ENCODE assay signal across 28 mouse cellular contexts in the genomic region with DNA sequence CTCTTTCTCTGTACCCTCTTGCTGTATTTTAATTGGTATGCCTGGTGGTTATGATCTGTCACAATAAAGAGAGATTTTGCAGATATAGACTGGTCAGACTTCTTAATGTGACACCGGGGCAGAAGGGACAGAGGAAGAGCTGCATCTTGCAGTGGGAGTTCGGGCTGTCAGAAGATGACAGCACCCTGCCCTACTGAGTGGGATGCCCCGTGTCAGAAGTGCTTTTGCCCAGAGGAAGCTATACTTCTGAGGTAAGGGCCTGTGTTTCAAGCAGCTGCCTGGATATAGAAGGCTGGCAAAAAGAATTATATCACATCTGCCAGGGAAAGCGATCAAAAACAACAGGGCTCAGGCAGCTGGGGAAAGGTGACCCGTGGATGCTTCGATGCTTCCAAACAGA.
DNase-seq lines count a peak whose midpoint lies in the region; ATAC-seq and TF ChIP-seq lines count a peak whose summit lies in the region.
"Had no signal": no experiment of that assay in that cellular context is flagged by ENCODE, and none has a peak within 500 bp of the region (broad histone marks: within the 10 kb centered on the region; RNA-seq: fewer than 3 reads in every experiment).

No protein-coding gene starts in this region.

- H3K27me3 ChIP-seq in midbrain, embryonic 13.5 days = no peaks in the 10 kb centered on the region
- no peaks in the 10 kb centered on the region for H3K27me3 ChIP-seq in midbrain, embryonic 11.5 days (ENCODE audit: control insufficient read depth, insufficient read depth, low read length)
- H3K27me3 ChIP-seq: CH12.LX; embryonic facial prominence, embryonic 12.5 days; embryonic facial prominence, embryonic 15.5 days; heart, embryonic 12.5 days; heart, embryonic 15.5 days had no signal

- no peaks in the 10 kb centered on the region for H3K4me1 ChIP-seq in midbrain, embryonic 13.5 days (replicated peaks)
- no peaks in the 10 kb centered on the region for H3K4me1 ChIP-seq in midbrain, embryonic 11.5 days (ENCODE audit: control insufficient read depth, insufficient read depth, low read length)
- peaks cover 7% of the 10 kb centered on the region for H3K4me1 ChIP-seq in olfactory bulb, adult 2 months (ENCODE audit: control insufficient read depth, insufficient read depth, low read length)
- H3K4me1 ChIP-seq: embryonic facial prominence, embryonic 12.5 days; embryonic facial prominence, embryonic 15.5 days; heart, embryonic 12.5 days; heart, embryonic 15.5 days had no signal

- DNase-seq in midbrain, embryonic 11.5 days (ENCODE audit: low spot score, missing footprints) = no peak
- peak; percentile 22 for DNase-seq in retina, postnatal 1 day
- DNase-seq in retina, embryonic 14.5 days (ENCODE audit: low spot score) = no peak
- DNase-seq in layer of hippocampus, adult 8-10 months (ENCODE audit: low spot score in 2 of 2) = no peak
- DNase-seq: adrenal gland, adult 8-10 months; adrenal gland, postnatal 25 days; B cell, adult 2 months; cerebellum, adult 18-20 months; cerebellum, adult 9-11 months; cerebellum, postnatal 25 days; forebrain, postnatal 0 days; gastrocnemius, adult 2 months; gastrocnemius, postnatal 14 days; heart, adult 18-20 months; heart, postnatal 10 days; heart, postnatal 4 days had no signal

- no peak for TF ChIP-seq POLR2A in olfactory bulb, adult 2 months (IDR thresholded peaks at IDR 0.05; ENCODE audit: insufficient read depth, low read depth, low read length)

- no peak for TF ChIP-seq CTCF in olfactory bulb, adult 2 months (IDR thresholded peaks at IDR 0.05; ENCODE audit: insufficient read depth, low read depth, low read length)

- ATAC-seq in midbrain, embryonic 13.5 days = peak; percentile 55; the same call in 1 of the 2 replicates
- no peak for ATAC-seq in midbrain, embryonic 11.5 days (ENCODE audit: low FRiP score)
- ATAC-seq: activated CD4-positive, CD25-positive, alpha-beta regulatory T cell, adult 4 months; forebrain, embryonic 14.5 days; forebrain, postnatal 0 days; hindbrain, postnatal 0 days; inflammation-experienced regulatory T-cells, adult 6 months had no signal

- no peak overlapping the region for H3K9ac ChIP-seq in midbrain, embryonic 13.5 days (replicated peaks)
- H3K9ac ChIP-seq in midbrain, embryonic 11.5 days (ENCODE audit: low read length) = no peak overlapping the region
- H3K9ac ChIP-seq: embryonic facial prominence, embryonic 12.5 days; embryonic facial prominence, embryonic 15.5 days; forebrain, postnatal 0 days; heart, embryonic 12.5 days; heart, embryonic 15.5 days; hindbrain, embryonic 14.5 days had no signal

- no peaks in the 10 kb centered on the region for H3K9me3 ChIP-seq in midbrain, embryonic 13.5 days
- H3K9me3 ChIP-seq in midbrain, embryonic 11.5 days (ENCODE audit: control insufficient read depth, low read length) = no peaks in the 10 kb centered on the region
- H3K9me3 ChIP-seq: embryonic facial prominence, embryonic 12.5 days; embryonic facial prominence, embryonic 15.5 days; heart, embryonic 12.5 days; heart, embryonic 15.5 days had no signal

- H3K27ac ChIP-seq in midbrain, embryonic 13.5 days = no peak overlapping the region
- H3K27ac ChIP-seq in midbrain, embryonic 11.5 days (ENCODE audit: low read depth, low read length) = no peak overlapping the region
- H3K27ac ChIP-seq in olfactory bulb, adult 2 months (ENCODE audit: insufficient read depth, low read depth, low read length) = peak overlapping the region; percentile 65
- H3K27ac ChIP-seq: embryonic facial prominence, embryonic 12.5 days; embryonic facial prominence, embryonic 15.5 days; gastrocnemius, adult 2 months; heart, embryonic 15.5 days; hindbrain, embryonic 14.5 days; hindbrain, postnatal 0 days had no signal

- no peak overlapping the region for H3K4me2 ChIP-seq in midbrain, embryonic 13.5 days (replicated peaks)
- no peak overlapping the region for H3K4me2 ChIP-seq in midbrain, embryonic 11.5 days
- H3K4me2 ChIP-seq: embryonic facial prominence, embryonic 12.5 days; embryonic facial prominence, embryonic 15.5 days; heart, embryonic 12.5 days; heart, embryonic 15.5 days; hindbrain, embryonic 14.5 days had no signal

- WGBS in midbrain, embryonic 13.5 days = 74% methylated on average over 6 of the region's 6 CpGs
- WGBS in midbrain, embryonic 11.5 days = 83% methylated on average over 6 of the region's 6 CpGs
- WGBS in olfactory bulb, adult 2 months = 79% methylated on average over 6 of the region's 6 CpGs

- no peaks in the 10 kb centered on the region for H3K36me3 ChIP-seq in midbrain, embryonic 13.5 days
- H3K36me3 ChIP-seq in midbrain, embryonic 11.5 days (ENCODE audit: control insufficient read depth, insufficient read depth, low read length) = no peaks in the 10 kb centered on the region
- H3K36me3 ChIP-seq: embryonic facial prominence, embryonic 12.5 days; embryonic facial prominence, embryonic 15.5 days; heart, embryonic 12.5 days; heart, embryonic 15.5 days had no signal

- H3K4me3 ChIP-seq in midbrain, embryonic 13.5 days (replicated peaks) = no peak overlapping the region
- H3K4me3 ChIP-seq in midbrain, embryonic 11.5 days (ENCODE audit: low read depth, low read length) = no peak overlapping the region
- no peak overlapping the region for H3K4me3 ChIP-seq in olfactory bulb, adult 2 months (ENCODE audit: insufficient read depth, low read depth, low read length)
- H3K4me3 ChIP-seq: embryonic facial prominence, embryonic 12.5 days; embryonic facial prominence, embryonic 15.5 days; gastrocnemius, adult 2 months; heart, embryonic 12.5 days; heart, embryonic 15.5 days had no signal
